Mouse (Mus musculus): ENCODE results near the gene Them7. TPM values are rescaled to one million over a fixed set of nuclear protein-coding genes. Genes with fewer than 3 reads are reported as not detected.

Gene Them7
- polyA plus RNA-seq, 1 experiment from 2014 or later = 1.8 TPM

DNA sequence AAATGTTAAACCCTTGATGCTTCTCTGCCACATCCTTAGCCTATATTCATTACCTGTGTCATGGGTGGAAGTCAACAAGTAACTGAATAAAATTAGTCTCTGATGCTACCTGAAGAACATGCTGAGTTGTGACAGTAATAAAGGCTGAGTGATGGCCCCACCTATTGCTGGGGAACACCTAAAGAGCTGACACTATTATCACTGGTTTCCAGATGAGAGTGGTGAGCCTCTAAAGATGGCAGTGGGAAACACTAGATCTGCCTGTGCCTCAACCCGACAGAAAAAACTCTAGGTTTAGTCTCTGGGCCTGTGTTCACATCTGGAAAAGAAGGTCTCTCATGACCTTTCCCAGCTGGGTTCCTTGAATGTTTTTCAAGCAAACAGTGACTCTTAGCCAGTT lies 155.6 kb downstream of the Them7 start:
- H3K4me1 ChIP-seq (ENCODE audit: control insufficient read depth, insufficient read depth, low read length) = no peaks in the 10 kb centered on the region
- no peak for DNase-seq (ENCODE audit: low spot score)
- H3K4me3 ChIP-seq (ENCODE audit: low read depth, low read length) = no peak overlapping the region
- ATAC-seq (ENCODE audit: insufficient number of reproducible peaks, low FRiP score, low TSS enrichment, low read depth) = no peak
- WGBS = 78% methylated on average over 1 of the region's 1 CpGs
- H3K27ac ChIP-seq (replicated peaks; ENCODE audit: low read depth, low read length) = no peak overlapping the region
- H3K4me2 ChIP-seq (ENCODE audit: low read depth, severe bottlenecking) = no peak overlapping the region
- no peaks in the 10 kb centered on the region for H3K36me3 ChIP-seq (ENCODE audit: control insufficient read depth, insufficient read depth, low read length)
- H3K27me3 ChIP-seq (ENCODE audit: control insufficient read depth, insufficient read depth, low read length) = no peaks in the 10 kb centered on the region
- no peaks in the 10 kb centered on the region for H3K9me3 ChIP-seq (ENCODE audit: control insufficient read depth, low read length)
- H3K9ac ChIP-seq (ENCODE audit: low read length) = no peak overlapping the region

DNA sequence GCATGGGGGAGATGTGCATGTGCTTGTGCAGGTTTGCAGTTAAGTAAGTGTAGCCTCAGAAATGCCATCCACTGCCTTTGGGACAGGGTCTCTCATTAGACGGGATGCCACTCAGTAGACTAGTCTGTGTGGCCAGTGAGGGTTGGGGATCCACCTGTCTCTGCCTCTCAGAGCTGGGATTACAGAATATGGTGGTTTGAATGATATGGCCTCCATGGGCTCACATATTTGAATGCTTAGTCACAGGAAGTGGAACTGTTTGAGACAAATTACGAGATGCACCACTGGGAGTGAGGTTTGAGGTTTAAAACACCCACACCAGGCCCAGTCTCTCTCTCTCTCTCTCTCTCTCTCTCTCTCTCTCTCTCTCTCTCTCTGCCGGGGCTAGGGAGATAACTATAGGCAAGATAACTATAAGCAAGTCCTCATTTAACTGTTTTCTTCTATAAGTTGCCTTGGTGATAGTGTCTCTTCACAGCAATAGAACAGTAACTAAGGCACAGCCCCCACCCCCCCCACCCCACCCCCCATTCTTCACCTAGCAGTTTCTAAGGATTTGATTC lies 156.7 kb downstream of the Them7 start:
- Histone ChIP-seq H3K27ac (replicated peaks; ENCODE audit: low read depth, low read length) (no peak overlapping the region), H3K4me1 (ENCODE audit: control insufficient read depth, insufficient read depth, low read length) (no peaks in the 10 kb centered on the region), H3K27me3 (ENCODE audit: control insufficient read depth, insufficient read depth, low read length) (no peaks in the 10 kb centered on the region), H3K9ac (ENCODE audit: low read length) (no peak overlapping the region), H3K36me3 (ENCODE audit: control insufficient read depth, insufficient read depth, low read length) (peaks cover under 1% of the 10 kb centered on the region; the same call in 1 of the 2 replicates), H3K9me3 (ENCODE audit: control insufficient read depth, low read length) (no peaks in the 10 kb centered on the region), H3K4me3 (ENCODE audit: low read depth, low read length) (no peak overlapping the region), H3K4me2 (ENCODE audit: low read depth, severe bottlenecking) (no peak overlapping the region)
- DNase-seq (ENCODE audit: low spot score) (no peak), ATAC-seq (ENCODE audit: insufficient number of reproducible peaks, low FRiP score, low TSS enrichment, low read depth) (no peak)
- 91% methylated on average over 3 of the region's 3 CpGs for WGBS

DNA sequence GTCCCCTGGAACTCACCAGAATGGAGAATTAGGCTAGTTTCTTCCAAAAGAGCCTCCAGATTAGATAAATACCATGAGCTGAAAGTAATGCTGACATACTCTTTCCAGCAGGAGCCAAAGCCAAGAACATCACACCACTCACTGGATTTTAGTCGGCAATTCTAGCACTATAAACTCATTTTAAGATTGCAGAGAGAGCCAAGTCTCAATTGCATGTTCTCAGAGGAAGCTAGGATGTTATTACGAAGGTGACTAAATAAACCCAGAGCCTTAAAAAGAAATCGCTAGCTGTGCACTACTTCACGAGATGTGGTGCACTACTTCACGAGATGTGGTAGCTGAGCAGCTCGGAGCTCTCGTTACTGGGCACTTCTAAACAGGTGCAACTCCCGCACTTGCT lies 158.9 kb downstream of the Them7 start:
- Histone ChIP-seq H3K9ac (ENCODE audit: low read length) (no peak overlapping the region), H3K27ac (replicated peaks; ENCODE audit: low read depth, low read length) (no peak overlapping the region), H3K27me3 (ENCODE audit: control insufficient read depth, insufficient read depth, low read length) (no peaks in the 10 kb centered on the region), H3K9me3 (ENCODE audit: control insufficient read depth, low read length) (no peaks in the 10 kb centered on the region), H3K36me3 (ENCODE audit: control insufficient read depth, insufficient read depth, low read length) (peaks cover 15% of the 10 kb centered on the region), H3K4me2 (ENCODE audit: low read depth, severe bottlenecking) (no peak overlapping the region), H3K4me1 (ENCODE audit: control insufficient read depth, insufficient read depth, low read length) (no peaks in the 10 kb centered on the region), H3K4me3 (ENCODE audit: low read depth, low read length) (no peak overlapping the region)
- DNase-seq (ENCODE audit: low spot score) (no peak), ATAC-seq (ENCODE audit: insufficient number of reproducible peaks, low FRiP score, low TSS enrichment, low read depth) (no peak)
- 87% methylated on average over 8 of the region's 8 CpGs for WGBS

DNA sequence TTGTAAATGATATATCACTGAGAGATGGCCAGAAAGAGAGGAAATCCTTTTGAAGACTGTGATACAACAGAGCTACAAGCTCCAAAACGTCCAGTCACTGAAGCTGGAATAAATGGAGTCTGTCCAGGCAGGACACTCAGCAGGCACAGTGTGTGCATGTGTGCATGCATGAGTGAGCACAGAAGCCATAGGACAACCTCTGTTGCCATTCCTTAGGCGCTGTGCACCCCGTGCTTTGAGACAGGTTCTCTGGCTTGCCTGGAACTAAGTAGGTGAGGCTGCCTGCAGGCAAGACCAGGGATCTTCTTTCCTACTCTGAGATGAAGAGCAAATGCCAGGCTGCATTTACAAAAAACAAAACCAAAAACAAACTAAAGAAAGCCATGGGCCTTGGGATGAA lies 160.9 kb downstream of the Them7 start:
- DNase-seq (ENCODE audit: low spot score) = no peak
- H3K4me2 ChIP-seq (ENCODE audit: low read depth, severe bottlenecking) = no peak overlapping the region
- H3K9ac ChIP-seq (ENCODE audit: low read length) = no peak overlapping the region
- 78% methylated on average over 3 of the region's 3 CpGs for WGBS
- no peaks in the 10 kb centered on the region for H3K4me1 ChIP-seq (ENCODE audit: control insufficient read depth, insufficient read depth, low read length)
- no peak overlapping the region for H3K27ac ChIP-seq (replicated peaks; ENCODE audit: low read depth, low read length)
- H3K36me3 ChIP-seq (ENCODE audit: control insufficient read depth, insufficient read depth, low read length) = peaks cover 17% of the 10 kb centered on the region
- H3K9me3 ChIP-seq (ENCODE audit: control insufficient read depth, low read length) = no peaks in the 10 kb centered on the region
- H3K27me3 ChIP-seq (ENCODE audit: control insufficient read depth, insufficient read depth, low read length) = no peaks in the 10 kb centered on the region
- H3K4me3 ChIP-seq (ENCODE audit: low read depth, low read length) = no peak overlapping the region
- no peak for ATAC-seq (ENCODE audit: insufficient number of reproducible peaks, low FRiP score, low TSS enrichment, low read depth)

DNA sequence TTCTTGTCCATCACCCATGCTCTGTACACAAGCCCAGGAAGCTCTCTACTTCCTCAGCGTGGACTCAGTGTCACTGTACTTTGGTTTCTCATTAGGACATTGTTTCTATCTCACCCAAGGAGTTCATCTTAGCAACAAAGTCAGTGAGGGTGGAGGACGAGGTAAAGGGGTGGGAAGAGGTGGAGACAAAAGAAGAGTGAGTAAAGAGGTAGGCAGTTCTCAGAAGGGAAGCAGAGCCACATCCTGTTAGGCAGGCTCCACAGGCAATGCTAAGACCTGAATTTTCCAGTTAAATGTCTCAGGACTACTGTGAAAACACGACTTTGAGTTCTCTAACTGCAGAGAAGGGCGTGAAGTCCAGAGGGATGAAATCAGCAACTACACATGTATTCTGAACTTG lies 162.3 kb downstream of the Them7 start:
- Histone ChIP-seq H3K36me3 (ENCODE audit: control insufficient read depth, insufficient read depth, low read length) (peaks cover 20% of the 10 kb centered on the region), H3K4me2 (ENCODE audit: low read depth, severe bottlenecking) (no peak overlapping the region), H3K9ac (ENCODE audit: low read length) (no peak overlapping the region), H3K27ac (replicated peaks; ENCODE audit: low read depth, low read length) (no peak overlapping the region), H3K27me3 (ENCODE audit: control insufficient read depth, insufficient read depth, low read length) (no peaks in the 10 kb centered on the region), H3K4me3 (ENCODE audit: low read depth, low read length) (no peak overlapping the region), H3K9me3 (ENCODE audit: control insufficient read depth, low read length) (no peaks in the 10 kb centered on the region), H3K4me1 (ENCODE audit: control insufficient read depth, insufficient read depth, low read length) (no peaks in the 10 kb centered on the region)
- no peak for DNase-seq (ENCODE audit: low spot score)
- no peak for ATAC-seq (ENCODE audit: insufficient number of reproducible peaks, low FRiP score, low TSS enrichment, low read depth)
- WGBS = 80% methylated on average over 4 of the region's 4 CpGs

DNA sequence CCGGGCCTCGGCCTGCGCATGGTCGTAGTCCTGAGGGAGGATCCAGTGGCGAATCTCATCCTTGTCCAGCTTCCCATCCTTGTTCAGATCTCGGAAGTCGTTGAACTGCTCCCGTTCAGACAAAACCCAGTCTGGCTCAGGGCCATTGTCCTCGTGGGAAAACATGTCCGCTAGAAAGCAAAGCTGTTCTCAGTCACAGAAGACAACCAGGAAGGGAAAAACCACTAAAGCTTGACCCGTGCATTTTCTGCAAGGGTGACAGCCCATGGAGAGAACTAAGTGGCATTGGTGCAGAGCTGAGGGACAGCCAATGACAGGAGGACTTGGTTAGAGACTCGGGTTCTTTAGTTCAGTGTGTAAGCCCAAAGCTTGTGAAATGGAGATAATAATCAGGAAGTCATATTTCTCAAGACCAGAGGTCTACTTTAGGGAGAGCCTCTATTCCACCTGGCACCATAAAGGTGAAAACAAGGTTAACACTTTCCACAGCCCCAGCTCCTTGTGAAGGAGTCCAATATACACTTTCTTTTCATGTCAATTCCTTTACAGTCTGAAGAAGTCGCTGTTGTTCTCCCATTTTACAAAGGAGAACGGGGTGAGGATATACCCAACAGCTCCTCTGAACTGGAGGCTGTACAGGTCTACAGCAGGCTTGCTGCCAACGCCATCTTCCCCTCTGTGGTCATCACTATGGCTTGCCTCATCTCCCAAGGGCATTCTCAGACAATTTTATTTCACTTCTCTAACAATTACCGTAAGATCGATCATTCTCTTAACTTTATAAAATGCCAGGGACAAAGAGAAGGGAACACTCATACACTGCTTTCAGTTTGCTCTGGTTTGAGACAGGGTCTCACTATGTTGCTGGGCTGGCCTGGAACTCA lies 165.1 kb downstream of the Them7 start:
- ATAC-seq (ENCODE audit: insufficient number of reproducible peaks, low FRiP score, low TSS enrichment, low read depth) = no peak
- peaks cover 30% of the 10 kb centered on the region for H3K36me3 ChIP-seq (ENCODE audit: control insufficient read depth, insufficient read depth, low read length)
- no peaks in the 10 kb centered on the region for H3K4me1 ChIP-seq (ENCODE audit: control insufficient read depth, insufficient read depth, low read length)
- H3K4me3 ChIP-seq (ENCODE audit: low read depth, low read length) = no peak overlapping the region
- no peaks in the 10 kb centered on the region for H3K9me3 ChIP-seq (ENCODE audit: control insufficient read depth, low read length)
- no peak for DNase-seq (ENCODE audit: low spot score)
- 91% methylated on average over 17 of the region's 17 CpGs for WGBS
- no peak overlapping the region for H3K9ac ChIP-seq (ENCODE audit: low read length)
- H3K4me2 ChIP-seq (ENCODE audit: low read depth, severe bottlenecking) = no peak overlapping the region
- H3K27me3 ChIP-seq (ENCODE audit: control insufficient read depth, insufficient read depth, low read length) = no peaks in the 10 kb centered on the region
- no peak overlapping the region for H3K27ac ChIP-seq (replicated peaks; ENCODE audit: low read depth, low read length)

DNA sequence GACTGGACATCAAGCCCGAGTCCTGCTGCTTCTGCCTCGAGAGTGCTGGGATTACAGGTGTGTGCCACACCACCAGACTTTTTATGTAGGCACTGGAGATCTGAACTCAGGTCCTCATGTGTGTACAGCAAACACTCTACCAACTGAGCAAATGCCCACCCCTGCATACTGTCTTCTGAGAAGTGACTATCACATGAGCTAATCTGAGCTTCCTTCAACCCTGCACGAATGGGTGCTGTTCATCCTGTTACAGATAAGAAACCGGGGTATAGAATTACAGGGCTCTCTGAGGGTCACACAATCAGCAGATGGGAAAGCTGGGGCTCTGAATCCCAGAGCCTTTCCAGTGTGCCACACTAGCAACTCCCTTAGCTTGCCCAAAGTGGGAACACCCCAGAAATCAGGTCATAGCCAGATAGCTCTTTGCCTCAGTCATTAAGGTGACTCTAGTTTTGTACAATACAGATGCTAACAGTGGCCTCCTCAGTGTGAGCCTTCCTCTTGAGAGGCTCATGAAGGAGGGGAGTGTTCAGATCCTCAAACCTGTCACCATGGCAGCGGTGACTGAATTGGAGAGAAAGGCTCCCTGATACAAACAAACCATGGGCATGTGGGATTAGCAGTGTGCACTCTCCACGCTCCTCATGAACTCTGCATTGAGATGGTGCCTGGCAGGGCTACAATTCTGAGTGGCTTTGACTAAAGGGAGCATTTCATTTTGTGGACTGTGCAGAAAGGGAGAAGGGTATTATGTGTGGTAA lies 166.7 kb downstream of the Them7 start:
- Histone ChIP-seq H3K9me3 (ENCODE audit: control insufficient read depth, low read length) (no peaks in the 10 kb centered on the region), H3K4me1 (ENCODE audit: control insufficient read depth, insufficient read depth, low read length) (no peaks in the 10 kb centered on the region)

DNA sequence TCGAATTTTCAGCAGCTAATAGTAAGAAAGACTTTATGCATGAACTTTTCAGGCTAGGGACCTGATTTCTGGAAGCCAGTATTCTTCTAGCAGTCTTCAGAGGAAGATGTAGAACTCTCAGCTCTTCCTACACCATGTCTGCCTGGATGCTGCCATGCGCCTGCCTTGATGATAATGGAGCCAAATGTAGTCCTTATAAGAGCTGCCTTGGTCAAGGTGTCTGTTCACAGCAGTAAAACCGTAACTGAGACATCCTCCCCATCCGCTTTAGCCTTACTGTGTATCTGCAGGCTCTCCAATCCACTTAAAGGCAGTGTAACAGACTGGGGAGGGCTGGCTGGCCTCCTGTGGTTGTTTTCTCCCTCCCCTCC lies 167.3 kb downstream of the Them7 start:
- Histone ChIP-seq H3K9me3 (ENCODE audit: control insufficient read depth, low read length) (no peaks in the 10 kb centered on the region), H3K36me3 (ENCODE audit: control insufficient read depth, insufficient read depth, low read length) (peaks cover 25% of the 10 kb centered on the region), H3K4me1 (ENCODE audit: control insufficient read depth, insufficient read depth, low read length) (no peaks in the 10 kb centered on the region), H3K27me3 (ENCODE audit: control insufficient read depth, insufficient read depth, low read length) (no peaks in the 10 kb centered on the region), H3K27ac (replicated peaks; ENCODE audit: low read depth, low read length) (no peak overlapping the region), H3K4me3 (ENCODE audit: low read depth, low read length) (no peak overlapping the region), H3K9ac (ENCODE audit: low read length) (no peak overlapping the region), H3K4me2 (ENCODE audit: low read depth, severe bottlenecking) (no peak overlapping the region)
- WGBS = 93% methylated on average over 4 of the region's 4 CpGs
- no peak for ATAC-seq (ENCODE audit: insufficient number of reproducible peaks, low FRiP score, low TSS enrichment, low read depth)
- no peak for DNase-seq (ENCODE audit: low spot score)

More for the DNA sequence above, 166.7 kb downstream of the Them7 start:
- WGBS = 84% methylated on average over 6 of the region's 6 CpGs
- H3K4me2 ChIP-seq (ENCODE audit: low read depth, severe bottlenecking) = no peak overlapping the region
- no peak overlapping the region for H3K27ac ChIP-seq (replicated peaks; ENCODE audit: low read depth, low read length)
- no peaks in the 10 kb centered on the region for H3K27me3 ChIP-seq (ENCODE audit: control insufficient read depth, insufficient read depth, low read length)
- DNase-seq (ENCODE audit: low spot score) (no peak), ATAC-seq (ENCODE audit: insufficient number of reproducible peaks, low FRiP score, low TSS enrichment, low read depth) (no peak)
- H3K9ac ChIP-seq (ENCODE audit: low read length) = no peak overlapping the region
- H3K36me3 ChIP-seq (ENCODE audit: control insufficient read depth, insufficient read depth, low read length) = peaks cover 30% of the 10 kb centered on the region
- no peak overlapping the region for H3K4me3 ChIP-seq (ENCODE audit: low read depth, low read length)
